Comparison of ENCODE assay signal across 8 mouse cellular contexts in genomic region chr4:154897676-154898465, GRCm38 (mm10). TPM values are rescaled to one million over a fixed set of nuclear protein-coding genes. Genes with fewer than 3 reads are reported as not detected.
DNase-seq lines count a peak whose midpoint lies in the region.

No protein-coding gene starts in this region.

- H3K4me1 ChIP-seq in brown adipose tissue, adult 24 weeks (ENCODE audit: control insufficient read depth, insufficient read depth, insufficient read length, low read length) = peaks cover 5% of the 10 kb centered on the region; the same call in 1 of the 2 replicates

- H3K4me3 ChIP-seq in brown adipose tissue, adult 24 weeks (ENCODE audit: insufficient read depth, low read depth, low read length) = peak overlapping the region; percentile 58

- H3K27ac ChIP-seq in brown adipose tissue, adult 24 weeks (replicated peaks; ENCODE audit: low read depth, low read length) = no peak overlapping the region

- peak; percentile 48 to 61 for DNase-seq in cerebellum, adult 18-20 months
- no peak for DNase-seq in cerebellum, adult 8-10 months
- DNase-seq in gastrocnemius, postnatal 25 days = peak; percentile 74
- DNase-seq in kidney, postnatal 36 days = peak; percentile 9 to 41
- DNase-seq in skeletal muscle tissue, adult 2 months (ENCODE audit: low read depth, low spot score) = peak; percentile 81
- DNase-seq in layer of hippocampus, postnatal 36 days = no peak
- no peak for DNase-seq in B cell, adult 2 months

RNA-seq across cellular contexts. Expression of gene Fam213b, which starts 1.1 kb away (rescaled TPM):
- polyA plus RNA-seq in brown adipose tissue, adult 24 weeks (2012; ENCODE audit: insufficient read depth, insufficient read length, missing spikeins) = 22.6 and 33.5 TPM in 2 replicates
- total RNA-seq in gastrocnemius, postnatal 25 days (2021) = 10 to 100 TPM; 81.5 to 81.6 TPM
- total RNA-seq in layer of hippocampus, postnatal 36 days (2021) = 10 to 100 TPM; 40.4 to 45.9 TPM

RNA-seq across cellular contexts. Expression of gene Mmel1, which starts 28.5 kb away (rescaled TPM):
- polyA plus RNA-seq in brown adipose tissue, adult 24 weeks (2012; ENCODE audit: insufficient read depth, insufficient read length, missing spikeins) = not detected in 2 replicates
- under 1 TPM; 0.13 to 0.24 TPM for total RNA-seq in gastrocnemius, postnatal 25 days (2021)
- under 1 TPM; 0.15 to 0.40 TPM for total RNA-seq in layer of hippocampus, postnatal 36 days (2021)

RNA-seq across cellular contexts. Expression of gene Tnfrsf14, which starts 30.5 kb away (rescaled TPM):
- 2.1 and 4.6 TPM in 2 replicates for polyA plus RNA-seq in brown adipose tissue, adult 24 weeks (2012; ENCODE audit: insufficient read depth, insufficient read length, missing spikeins)
- 1 to 10 TPM; 1.8 to 3.0 TPM for total RNA-seq in gastrocnemius, postnatal 25 days (2021)
- 1 to 10 TPM in 1 of 2 experiments, under 1 TPM in 1; 0.60 to 1.1 TPM for total RNA-seq in layer of hippocampus, postnatal 36 days (2021)

Comparison
In these comparisons a context has a peak if more than half of its experiments do, and no peak if none do; other contexts are left out.
1. DNase-seq: peak in cerebellum, adult 18-20 months (2 of 2), gastrocnemius, postnatal 25 days (single experiment), kidney, postnatal 36 days (2 of 2) and skeletal muscle tissue, adult 2 months (single experiment); none in cerebellum, adult 8-10 months (single experiment), layer of hippocampus, postnatal 36 days (0 of 2) and B cell, adult 2 months (0 of 2).